Mouse (Mus musculus): Measurements from ENCODE around the gene Bahcc1. TPM values are rescaled to one million over a fixed set of nuclear protein-coding genes. Genes with fewer than 3 reads are reported as not detected.
A peak's percentile ranks its signal among the peaks of the same experiment; 100 is the strongest.

Gene Bahcc1
- polyA plus RNA-seq, 1 experiment = not detected

DNA sequence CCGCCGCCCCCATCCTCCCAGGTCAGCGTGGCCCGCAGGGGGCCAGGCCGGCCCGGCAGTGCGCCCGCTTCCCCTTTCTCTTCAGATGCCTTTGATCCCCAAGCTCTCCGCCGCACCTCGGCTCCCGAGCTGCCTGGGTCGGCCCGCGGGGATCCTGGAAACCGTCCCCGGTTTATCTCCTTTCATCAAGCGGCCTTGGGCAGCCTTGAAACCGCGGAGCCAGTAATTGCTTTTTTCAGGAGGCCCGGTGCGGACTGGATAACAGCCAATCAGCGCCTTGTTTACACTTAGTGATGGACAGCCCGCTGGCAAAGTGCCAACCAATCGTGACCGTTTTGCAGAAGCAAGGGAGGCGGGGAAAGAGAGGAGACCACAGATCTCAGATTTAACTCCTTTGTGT is 1.4 kb upstream of the Bahcc1 start:
- peak; percentile 60 for TF ChIP-seq POLR2A (IDR thresholded peaks at IDR 0.05; ENCODE audit: insufficient read depth, low read depth, low read length)
- TF ChIP-seq CTCF (IDR thresholded peaks at IDR 0.05; ENCODE audit: insufficient read depth, low read depth, low read length) = no peak
- under 1% methylated on average over 27 of the region's 27 CpGs for WGBS
- Histone ChIP-seq H3K4me3 (ENCODE audit: insufficient read depth, low read depth, low read length) (peak overlapping the region; percentile 97), H3K27ac (ENCODE audit: insufficient read depth, low read depth, low read length) (peak overlapping the region; percentile 97), H3K4me1 (ENCODE audit: control insufficient read depth, insufficient read depth, low read length) (peaks cover 29% of the 10 kb centered on the region)

- peak overlapping the region; percentile 93 for H3K27ac ChIP-seq (ENCODE audit: insufficient read depth, low read depth, low read length)
- H3K4me1 ChIP-seq (ENCODE audit: control insufficient read depth, insufficient read depth, low read length) = peaks cover 12% of the 10 kb centered on the region
- under 1% methylated on average over 51 of the region's 51 CpGs for WGBS
- peak overlapping the region; percentile 80 for H3K4me3 ChIP-seq (ENCODE audit: insufficient read depth, low read depth, low read length)
- TF ChIP-seq CTCF (IDR thresholded peaks at IDR 0.05; ENCODE audit: insufficient read depth, low read depth, low read length) (no peak), POLR2A (IDR thresholded peaks at IDR 0.05; ENCODE audit: insufficient read depth, low read depth, low read length) (no peak)
Measured at GRCm38 (mm10) chr11:120233441-120234135, 841 bp downstream of the Bahcc1 start.

DNA sequence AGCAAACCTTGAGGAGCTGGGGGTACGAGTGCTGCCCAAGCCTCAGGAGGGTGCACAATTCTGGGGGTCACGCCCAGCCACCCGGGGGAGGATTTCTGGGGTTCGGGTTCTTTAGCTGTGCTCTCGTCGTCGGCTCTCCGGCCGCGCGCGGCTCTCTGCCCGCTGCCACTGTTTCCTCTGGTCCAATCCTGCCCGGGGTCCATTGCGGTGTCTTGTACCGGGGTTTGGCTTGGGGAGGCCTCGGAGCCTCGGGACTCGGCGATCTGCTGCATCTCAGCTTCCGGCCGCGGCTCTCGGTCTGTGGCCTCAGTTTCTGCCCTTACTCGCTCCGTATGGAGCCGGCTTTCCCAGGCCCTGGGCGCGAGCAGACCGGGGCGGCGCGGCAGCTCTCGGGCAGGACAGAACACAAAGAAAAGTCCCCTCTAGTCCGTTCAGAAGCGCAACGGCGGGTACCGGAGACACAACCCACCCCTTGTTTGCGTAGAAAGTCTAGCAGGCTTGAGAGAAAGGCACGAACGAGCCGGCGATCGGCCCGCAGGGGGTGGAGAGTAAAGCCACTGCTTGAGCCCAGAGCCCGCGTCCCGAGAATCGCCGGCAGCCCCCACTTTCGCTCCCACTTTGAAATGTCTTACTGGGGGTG is 1.5 kb downstream of the Bahcc1 start:
- under 1% methylated on average over 52 of the region's 52 CpGs for WGBS

GRCm38 (mm10) chr11:120234776-120235181 is 2.0 kb downstream of the Bahcc1 start:
- Histone ChIP-seq H3K4me3 (ENCODE audit: insufficient read depth, low read depth, low read length) (peak overlapping the region; percentile 80), H3K4me1 (ENCODE audit: control insufficient read depth, insufficient read depth, low read length) (peaks cover 15% of the 10 kb centered on the region), H3K27ac (ENCODE audit: insufficient read depth, low read depth, low read length) (peak overlapping the region; percentile 93)
- no peak for TF ChIP-seq POLR2A (IDR thresholded peaks at IDR 0.05; ENCODE audit: insufficient read depth, low read depth, low read length)
- no peak for TF ChIP-seq CTCF (IDR thresholded peaks at IDR 0.05; ENCODE audit: insufficient read depth, low read depth, low read length)
- 2% methylated on average over 39 of the region's 39 CpGs for WGBS

More for the DNA sequence above, 1.5 kb downstream of the Bahcc1 start:
- Histone ChIP-seq H3K4me3 (ENCODE audit: insufficient read depth, low read depth, low read length) (peak overlapping the region; percentile 80), H3K27ac (ENCODE audit: insufficient read depth, low read depth, low read length) (peak overlapping the region; percentile 93), H3K4me1 (ENCODE audit: control insufficient read depth, insufficient read depth, low read length) (peaks cover 12% of the 10 kb centered on the region)
- TF ChIP-seq CTCF (IDR thresholded peaks at IDR 0.05; ENCODE audit: insufficient read depth, low read depth, low read length) (no peak), POLR2A (IDR thresholded peaks at IDR 0.05; ENCODE audit: insufficient read depth, low read depth, low read length) (peak; percentile 11; the same call in 1 of the 2 replicates)

GRCm38 (mm10) chr11:120235385-120236113 is 2.8 kb downstream of the Bahcc1 start:
- 1% methylated on average over 40 of the region's 40 CpGs for WGBS

GRCm38 (mm10) chr11:120236114-120236437 is 3.3 kb downstream of the Bahcc1 start:
- TF ChIP-seq POLR2A (IDR thresholded peaks at IDR 0.05; ENCODE audit: insufficient read depth, low read depth, low read length) (no peak), CTCF (IDR thresholded peaks at IDR 0.05; ENCODE audit: insufficient read depth, low read depth, low read length) (no peak)
- H3K4me3 ChIP-seq (ENCODE audit: insufficient read depth, low read depth, low read length) = peak overlapping the region; percentile 96
- under 1% methylated on average over 13 of the region's 13 CpGs for WGBS

More at GRCm38 (mm10) chr11:120235385-120236113, 2.8 kb downstream of the Bahcc1 start:
- TF ChIP-seq POLR2A (IDR thresholded peaks at IDR 0.05; ENCODE audit: insufficient read depth, low read depth, low read length) = no peak
- TF ChIP-seq CTCF (IDR thresholded peaks at IDR 0.05; ENCODE audit: insufficient read depth, low read depth, low read length) = no peak
- peak overlapping the region; percentile 94 for H3K27ac ChIP-seq (ENCODE audit: insufficient read depth, low read depth, low read length)
- peak overlapping the region; percentile 96 for H3K4me3 ChIP-seq (ENCODE audit: insufficient read depth, low read depth, low read length)
- H3K4me1 ChIP-seq (ENCODE audit: control insufficient read depth, insufficient read depth, low read length) = peaks cover 18% of the 10 kb centered on the region

GRCm38 (mm10) chr11:120236438-120237165 is 3.9 kb downstream of the Bahcc1 start:
- Histone ChIP-seq H3K4me3 (ENCODE audit: insufficient read depth, low read depth, low read length) (peak overlapping the region; percentile 96), H3K4me1 (ENCODE audit: control insufficient read depth, insufficient read depth, low read length) (peaks cover 26% of the 10 kb centered on the region), H3K27ac (ENCODE audit: insufficient read depth, low read depth, low read length) (peak overlapping the region; percentile 99)
- WGBS = under 1% methylated on average over 96 of the region's 96 CpGs
- no peak for TF ChIP-seq POLR2A (IDR thresholded peaks at IDR 0.05; ENCODE audit: insufficient read depth, low read depth, low read length)
- no peak for TF ChIP-seq CTCF (IDR thresholded peaks at IDR 0.05; ENCODE audit: insufficient read depth, low read depth, low read length)

More at GRCm38 (mm10) chr11:120236114-120236437, 3.3 kb downstream of the Bahcc1 start:
- peak overlapping the region; percentile 99 for H3K27ac ChIP-seq (ENCODE audit: insufficient read depth, low read depth, low read length)
- peaks cover 22% of the 10 kb centered on the region for H3K4me1 ChIP-seq (ENCODE audit: control insufficient read depth, insufficient read depth, low read length)
